Mouse (Mus musculus): ENCODE measurements at regions not wholly inside any gene's neighbourhood (a gene's known extent, or its start where the extent isn't known, plus 50 kb on each side); places are given as distances from the start of the nearest gene placed in this dataset.

- 71% methylated on average over 5 of the region's 5 CpGs for whole genome bisulfite sequencing
These were observed 545.4 kb upstream of the Atp11b start for GRCm38 (mm10) chr3:35208526-35208925.

GRCm38 (mm10) chr3:35219394-35219793, 534.5 kb upstream of the Atp11b start:
- Histone ChIP-seq H3K9ac (ENCODE audit: low read length) (no peak overlapping the region), H3K27ac (ENCODE audit: low read depth, low read length) (no peak overlapping the region), H3K4me2 (ENCODE audit: low read length) (no peak overlapping the region), H3K4me1 (ENCODE audit: control insufficient read depth, insufficient read depth, low read length) (peaks cover 5% of the 10 kb centered on the region; the same call in 1 of the 2 replicates), H3K36me3 (ENCODE audit: control insufficient read depth, insufficient read depth, low read length) (no peaks in the 10 kb centered on the region), H3K4me3 (ENCODE audit: low read depth, low read length) (no peak overlapping the region), H3K27me3 (replicated peaks; ENCODE audit: control insufficient read depth, insufficient read depth, low read length) (no peaks in the 10 kb centered on the region), H3K9me3 (replicated peaks; ENCODE audit: control insufficient read depth, low read length) (no peaks in the 10 kb centered on the region)
- no peak for ATAC-seq
- DNase-seq (ENCODE audit: low spot score) = no peak
- 88% methylated on average over 6 of the region's 6 CpGs for WGBS

More at GRCm38 (mm10) chr3:35208526-35208925, 545.4 kb upstream of the Atp11b start:
- DNase-seq (ENCODE audit: low spot score) (peak; percentile 39), ATAC-seq (no peak)
- no peak overlapping the region for H3K4me3 ChIP-seq (ENCODE audit: low read depth, low read length)
- no peak overlapping the region for H3K4me2 ChIP-seq (ENCODE audit: low read length)
- H3K4me1 ChIP-seq (ENCODE audit: control insufficient read depth, insufficient read depth, low read length) = no peaks in the 10 kb centered on the region
- H3K27ac ChIP-seq (ENCODE audit: low read depth, low read length) = no peak overlapping the region
- no peaks in the 10 kb centered on the region for H3K36me3 ChIP-seq (ENCODE audit: control insufficient read depth, insufficient read depth, low read length)
- H3K9ac ChIP-seq (ENCODE audit: low read length) = no peak overlapping the region
- H3K9me3 ChIP-seq (replicated peaks; ENCODE audit: control insufficient read depth, low read length) = no peaks in the 10 kb centered on the region
- no peaks in the 10 kb centered on the region for H3K27me3 ChIP-seq (replicated peaks; ENCODE audit: control insufficient read depth, insufficient read depth, low read length)

DNA sequence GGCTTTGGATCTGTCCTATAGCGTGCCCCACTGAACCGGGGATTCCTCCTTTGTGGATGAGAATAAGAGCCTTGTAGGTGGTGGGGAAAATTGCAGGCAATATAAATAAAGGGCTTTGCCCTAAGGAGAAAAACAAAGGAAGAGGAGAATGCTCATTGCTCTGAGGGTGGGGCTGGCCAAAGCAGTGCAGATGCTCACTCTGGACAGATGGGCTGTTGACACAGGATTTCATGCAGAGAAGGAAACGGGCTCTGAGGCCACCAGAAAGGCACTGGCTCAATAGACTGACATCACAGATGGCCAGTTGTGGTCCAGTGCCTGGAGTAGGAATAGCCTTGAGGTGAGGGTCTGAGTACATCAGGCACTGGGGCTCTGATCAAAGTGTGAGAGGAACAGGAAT, 532.7 kb upstream of the Atp11b start:
- Histone ChIP-seq H3K36me3 (ENCODE audit: control insufficient read depth, insufficient read depth, low read length) (no peaks in the 10 kb centered on the region), H3K4me2 (ENCODE audit: low read length) (no peak overlapping the region), H3K9ac (ENCODE audit: low read length) (no peak overlapping the region), H3K9me3 (replicated peaks; ENCODE audit: control insufficient read depth, low read length) (no peaks in the 10 kb centered on the region), H3K4me3 (ENCODE audit: low read depth, low read length) (no peak overlapping the region), H3K27ac (ENCODE audit: low read depth, low read length) (no peak overlapping the region), H3K4me1 (ENCODE audit: control insufficient read depth, insufficient read depth, low read length) (peaks cover 7% of the 10 kb centered on the region; the same call in 1 of the 2 replicates), H3K27me3 (replicated peaks; ENCODE audit: control insufficient read depth, insufficient read depth, low read length) (no peaks in the 10 kb centered on the region)
- 35% methylated on average over 3 of the region's 3 CpGs for WGBS
- no peak for ATAC-seq
- DNase-seq (ENCODE audit: low spot score) = no peak

- Histone ChIP-seq H3K27ac (ENCODE audit: low read depth, low read length) (no peak overlapping the region), H3K36me3 (ENCODE audit: control insufficient read depth, insufficient read depth, low read length) (no peaks in the 10 kb centered on the region), H3K4me3 (ENCODE audit: low read depth, low read length) (no peak overlapping the region), H3K4me1 (ENCODE audit: control insufficient read depth, insufficient read depth, low read length) (peaks cover 7% of the 10 kb centered on the region; the same call in 1 of the 2 replicates), H3K9me3 (replicated peaks; ENCODE audit: control insufficient read depth, low read length) (no peaks in the 10 kb centered on the region), H3K27me3 (replicated peaks; ENCODE audit: control insufficient read depth, insufficient read depth, low read length) (no peaks in the 10 kb centered on the region), H3K9ac (ENCODE audit: low read length) (no peak overlapping the region), H3K4me2 (ENCODE audit: low read length) (no peak overlapping the region)
- 73% methylated on average over 2 of the region's 2 CpGs for WGBS
- no peak for ATAC-seq
- DNase-seq (ENCODE audit: low spot score) = peak; percentile 27
These were observed 531.7 kb upstream of the Atp11b start for GRCm38 (mm10) chr3:35222251-35222650.

DNA sequence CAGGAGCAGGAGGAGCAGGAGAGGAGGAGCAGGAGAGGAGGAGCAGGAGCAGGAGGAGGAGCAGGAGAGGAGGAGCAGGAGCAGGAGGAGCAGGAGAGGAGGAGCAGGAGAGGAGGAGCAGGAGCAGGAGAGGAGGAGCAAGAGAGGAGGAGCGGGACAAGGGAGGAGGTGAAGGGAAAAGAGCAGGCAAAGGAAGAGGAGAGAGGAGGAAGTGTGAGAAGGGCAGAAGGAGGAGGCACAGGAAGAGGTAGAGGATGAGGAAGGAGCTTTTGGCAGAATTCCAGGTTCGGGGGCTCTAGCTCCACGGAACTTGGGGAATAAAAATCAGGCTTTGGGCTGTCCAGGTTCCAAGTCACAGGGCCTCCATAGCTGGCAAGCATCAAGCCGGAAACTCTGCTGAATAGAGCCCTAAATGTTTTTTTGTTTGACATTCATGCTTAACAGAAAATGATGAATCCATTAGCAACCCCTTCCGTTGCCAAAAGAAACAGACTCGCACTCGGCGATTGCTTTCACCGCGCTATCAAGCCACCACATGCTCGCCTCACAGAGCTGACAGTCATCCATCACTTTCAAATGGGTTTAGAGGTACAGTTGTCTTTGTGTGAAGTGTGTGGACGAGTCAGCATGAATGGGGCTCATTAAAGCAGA, 528.7 kb upstream of the Atp11b start:
- ATAC-seq = peak; percentile 94

GRCm38 (mm10) chr3:35225774-35226365, 528.0 kb upstream of the Atp11b start:
- 28% methylated on average over 3 of the region's 3 CpGs for WGBS
- Histone ChIP-seq H3K36me3 (ENCODE audit: control insufficient read depth, insufficient read depth, low read length) (no peaks in the 10 kb centered on the region), H3K27ac (ENCODE audit: low read depth, low read length) (no peak overlapping the region), H3K4me3 (ENCODE audit: low read depth, low read length) (no peak overlapping the region), H3K4me1 (ENCODE audit: control insufficient read depth, insufficient read depth, low read length) (peaks cover 7% of the 10 kb centered on the region; the same call in 1 of the 2 replicates), H3K27me3 (replicated peaks; ENCODE audit: control insufficient read depth, insufficient read depth, low read length) (no peaks in the 10 kb centered on the region), H3K9me3 (replicated peaks; ENCODE audit: control insufficient read depth, low read length) (no peaks in the 10 kb centered on the region), H3K9ac (ENCODE audit: low read length) (no peak overlapping the region), H3K4me2 (ENCODE audit: low read length) (peak overlapping the region; percentile 28; the same call in 1 of the 2 replicates)
- ATAC-seq = peak; percentile 16; the same call in 1 of the 2 replicates
- no peak for DNase-seq (ENCODE audit: low spot score)

More for the DNA sequence above, 528.7 kb upstream of the Atp11b start:
- Histone ChIP-seq H3K36me3 (ENCODE audit: control insufficient read depth, insufficient read depth, low read length) (no peaks in the 10 kb centered on the region), H3K9ac (ENCODE audit: low read length) (no peak overlapping the region), H3K27me3 (replicated peaks; ENCODE audit: control insufficient read depth, insufficient read depth, low read length) (no peaks in the 10 kb centered on the region), H3K9me3 (replicated peaks; ENCODE audit: control insufficient read depth, low read length) (no peaks in the 10 kb centered on the region), H3K4me1 (ENCODE audit: control insufficient read depth, insufficient read depth, low read length) (peaks cover 7% of the 10 kb centered on the region; the same call in 1 of the 2 replicates), H3K4me2 (ENCODE audit: low read length) (peak overlapping the region; percentile 28), H3K27ac (ENCODE audit: low read depth, low read length) (no peak overlapping the region; the same call in 1 of the 2 replicates), H3K4me3 (ENCODE audit: low read depth, low read length) (no peak overlapping the region)
- peak; percentile 94 for DNase-seq (ENCODE audit: low spot score)
- WGBS = 10% methylated on average over 12 of the region's 12 CpGs

GRCm38 (mm10) chr3:35231158-35231928, 522.6 kb upstream of the Atp11b start:
- Histone ChIP-seq H3K4me3 (ENCODE audit: low read depth, low read length) (no peak overlapping the region), H3K9ac (ENCODE audit: low read length) (no peak overlapping the region), H3K27ac (ENCODE audit: low read depth, low read length) (no peak overlapping the region), H3K4me1 (ENCODE audit: control insufficient read depth, insufficient read depth, low read length) (0 out of 2 replicates have a peak, but pooled peaks cover 2% of the 10 kb centered on the region), H3K4me2 (ENCODE audit: low read length) (no peak overlapping the region), H3K36me3 (ENCODE audit: control insufficient read depth, insufficient read depth, low read length) (no peaks in the 10 kb centered on the region), H3K9me3 (replicated peaks; ENCODE audit: control insufficient read depth, low read length) (no peaks in the 10 kb centered on the region), H3K27me3 (replicated peaks; ENCODE audit: control insufficient read depth, insufficient read depth, low read length) (no peaks in the 10 kb centered on the region)
- 92% methylated on average over 10 of the region's 10 CpGs for WGBS
- ATAC-seq (no peak), DNase-seq (ENCODE audit: low spot score) (no peak)

GRCm38 (mm10) chr3:35232487-35232886, 521.4 kb upstream of the Atp11b start:
- no peaks in the 10 kb centered on the region for H3K36me3 ChIP-seq (ENCODE audit: control insufficient read depth, insufficient read depth, low read length)
- no peaks in the 10 kb centered on the region for H3K9me3 ChIP-seq (replicated peaks; ENCODE audit: control insufficient read depth, low read length)
- WGBS = 24% methylated on average over 1 of the region's 1 CpGs
- no peak overlapping the region for H3K27ac ChIP-seq (ENCODE audit: low read depth, low read length)
- H3K27me3 ChIP-seq (replicated peaks; ENCODE audit: control insufficient read depth, insufficient read depth, low read length) = no peaks in the 10 kb centered on the region
- ATAC-seq (peak; percentile 54; the same call in 1 of the 2 replicates), DNase-seq (ENCODE audit: low spot score) (no peak)
- no peak overlapping the region for H3K9ac ChIP-seq (ENCODE audit: low read length)
- H3K4me1 ChIP-seq (ENCODE audit: control insufficient read depth, insufficient read depth, low read length) = 0 out of 2 replicates have a peak, but pooled peaks cover 2% of the 10 kb centered on the region
- no peak overlapping the region for H3K4me3 ChIP-seq (ENCODE audit: low read depth, low read length)
- H3K4me2 ChIP-seq (ENCODE audit: low read length) = no peak overlapping the region
